Mouse (Mus musculus): Measurements from ENCODE around the gene Slc25a42. TPM values are rescaled to one million over a fixed set of nuclear protein-coding genes. Genes with fewer than 3 reads are reported as not detected.

Gene Slc25a42
- polyA plus RNA-seq, 1 experiment from 2014 or later, result 7.2 TPM

GRCm38 (mm10) chr8:70147678-70148607 is 64.2 kb downstream of the Slc25a42 start:
- Histone ChIP-seq H3K4me2 (ENCODE audit: low read length) (no peak overlapping the region), H3K27me3 (replicated peaks; ENCODE audit: control insufficient read depth, insufficient read depth, low read length) (no peaks in the 10 kb centered on the region), H3K36me3 (ENCODE audit: control insufficient read depth, insufficient read depth) (peaks cover 16% of the 10 kb centered on the region), H3K27ac (ENCODE audit: low read length) (no peak overlapping the region), H3K4me3 (replicated peaks; ENCODE audit: low read length) (no peak overlapping the region), H3K4me1 (replicated peaks; ENCODE audit: control insufficient read depth, insufficient read depth, low read length) (peaks cover 4% of the 10 kb centered on the region), H3K9ac (replicated peaks; ENCODE audit: low read depth, low read length) (no peak overlapping the region), H3K9me3 (ENCODE audit: control insufficient read depth, low read length) (no peaks in the 10 kb centered on the region)
- WGBS, result 87% methylated on average over 7 of the region's 7 CpGs
- ATAC-seq, result no peak

DNA sequence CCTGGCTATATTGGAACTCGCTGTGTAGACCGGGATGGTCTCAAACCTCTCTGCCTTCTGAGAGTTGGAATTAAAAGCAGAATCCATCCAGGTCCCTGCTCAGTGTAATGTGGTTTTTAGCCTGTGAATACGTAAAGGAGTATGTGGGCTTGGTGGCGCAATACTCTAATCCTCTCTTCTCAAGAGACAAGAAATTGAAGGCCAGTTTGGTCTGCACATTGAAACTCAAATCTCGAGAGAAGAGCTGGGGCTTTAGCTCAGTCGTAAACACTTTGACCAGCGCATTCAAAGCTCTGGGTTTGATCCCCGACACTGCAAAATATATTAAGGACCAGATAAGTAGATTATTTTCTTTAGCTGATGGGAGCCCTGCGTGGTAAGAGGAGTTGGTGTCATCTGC is 72.1 kb downstream of the Slc25a42 start:
- Histone ChIP-seq H3K4me1 (replicated peaks; ENCODE audit: control insufficient read depth, insufficient read depth, low read length) (peaks cover 21% of the 10 kb centered on the region), H3K9me3 (ENCODE audit: control insufficient read depth, low read length) (no peaks in the 10 kb centered on the region), H3K4me2 (ENCODE audit: low read length) (peak overlapping the region; percentile 95), H3K36me3 (ENCODE audit: control insufficient read depth, insufficient read depth) (peaks cover 15% of the 10 kb centered on the region), H3K27ac (ENCODE audit: low read length) (peak overlapping the region; percentile 92), H3K9ac (replicated peaks; ENCODE audit: low read depth, low read length) (peak overlapping the region; percentile 93), H3K4me3 (replicated peaks; ENCODE audit: low read length) (peak overlapping the region; percentile 95), H3K27me3 (replicated peaks; ENCODE audit: control insufficient read depth, insufficient read depth, low read length) (no peaks in the 10 kb centered on the region)
- WGBS, result 12% methylated on average over 9 of the region's 9 CpGs
- no peak for ATAC-seq

- ATAC-seq, result peak; percentile 97
- H3K9ac ChIP-seq (replicated peaks; ENCODE audit: low read depth, low read length), result peak within 1 kb of the TSS; percentile 93
- peak within 1 kb of the TSS; percentile 92 for H3K27ac ChIP-seq (ENCODE audit: low read length)
- peak within 1 kb of the TSS; percentile 95 for H3K4me2 ChIP-seq (ENCODE audit: low read length)
- H3K4me3 ChIP-seq (replicated peaks; ENCODE audit: low read length), result peak within 1 kb of the TSS; percentile 95
- no peaks in the 10 kb centered on the region for H3K9me3 ChIP-seq (ENCODE audit: control insufficient read depth, low read length)
- H3K27me3 ChIP-seq (replicated peaks; ENCODE audit: control insufficient read depth, insufficient read depth, low read length), result no peaks in the 10 kb centered on the region
- peaks cover 21% of the 10 kb centered on the region for H3K4me1 ChIP-seq (replicated peaks; ENCODE audit: control insufficient read depth, insufficient read depth, low read length)
- peaks cover 16% of the 10 kb centered on the region for H3K36me3 ChIP-seq (ENCODE audit: control insufficient read depth, insufficient read depth)
- under 1% methylated on average over 46 of the region's 46 CpGs for WGBS
Measured at GRCm38 (mm10) chr8:70139026-70139857, 72.9 kb downstream of the Slc25a42 start, which contains the start of the genes Rfxank, Borcs8 and Mef2b. Gene Rfxank, minus strand, starts transcription at chr8:70139154. Gene Borcs8, plus strand, starts transcription at chr8:70139499. Gene Mef2b, plus strand, starts transcription at chr8:70139711.

DNA sequence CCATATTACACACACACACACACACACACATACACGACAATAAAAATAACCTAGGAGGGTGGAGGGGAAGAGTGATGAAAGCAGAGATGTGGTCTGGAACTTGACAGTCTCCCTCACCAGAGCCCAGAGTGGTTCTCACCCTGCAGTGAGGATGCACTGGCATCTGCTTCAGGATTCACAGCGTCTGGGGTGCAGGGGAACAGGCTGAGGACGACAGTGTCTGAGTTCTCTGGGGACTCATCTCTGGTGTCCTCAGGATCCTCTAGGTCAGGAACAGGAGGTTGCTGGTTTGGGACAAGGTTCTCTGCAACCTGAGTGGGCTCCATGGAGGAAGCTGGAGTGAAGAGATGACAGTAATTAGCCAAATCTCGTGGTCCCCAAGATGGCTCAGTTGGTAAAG is 74.2 kb downstream of the Slc25a42 start:
- Histone ChIP-seq H3K4me1 (replicated peaks; ENCODE audit: control insufficient read depth, insufficient read depth, low read length) (peaks cover 21% of the 10 kb centered on the region), H3K27me3 (replicated peaks; ENCODE audit: control insufficient read depth, insufficient read depth, low read length) (no peaks in the 10 kb centered on the region), H3K27ac (ENCODE audit: low read length) (no peak overlapping the region), H3K9ac (replicated peaks; ENCODE audit: low read depth, low read length) (no peak overlapping the region; the same call in 1 of the 2 replicates), H3K9me3 (ENCODE audit: control insufficient read depth, low read length) (no peaks in the 10 kb centered on the region), H3K4me3 (replicated peaks; ENCODE audit: low read length) (no peak overlapping the region), H3K4me2 (ENCODE audit: low read length) (peak overlapping the region; percentile 65; the same call in 1 of the 2 replicates), H3K36me3 (ENCODE audit: control insufficient read depth, insufficient read depth) (peaks cover 16% of the 10 kb centered on the region)
- ATAC-seq, result no peak
- 80% methylated on average over 4 of the region's 4 CpGs for WGBS

DNA sequence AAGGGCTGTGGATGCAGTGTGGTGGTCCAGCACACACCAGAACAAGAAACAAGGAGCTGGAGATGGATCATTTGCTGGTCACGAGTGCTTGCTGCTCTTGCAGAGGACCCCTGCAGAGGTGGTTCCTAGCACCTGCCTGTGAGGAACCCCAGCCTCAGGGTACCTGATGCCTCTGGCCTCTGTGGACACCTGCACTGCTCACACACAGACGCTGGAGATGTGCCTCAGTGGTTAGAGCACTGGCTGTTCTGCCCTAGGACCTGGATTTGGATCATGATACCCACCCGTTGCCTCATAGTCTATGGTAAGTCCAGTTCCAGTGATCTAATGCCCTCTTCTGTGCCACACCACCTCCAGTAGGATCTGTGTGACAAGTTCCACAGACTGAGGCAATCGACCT is 75.5 kb downstream of the Slc25a42 start:
- H3K9ac ChIP-seq (replicated peaks; ENCODE audit: low read depth, low read length), result no peak overlapping the region
- peaks cover 28% of the 10 kb centered on the region for H3K4me1 ChIP-seq (replicated peaks; ENCODE audit: control insufficient read depth, insufficient read depth, low read length)
- no peak for ATAC-seq
- no peak overlapping the region for H3K4me3 ChIP-seq (replicated peaks; ENCODE audit: low read length)
- no peaks in the 10 kb centered on the region for H3K27me3 ChIP-seq (replicated peaks; ENCODE audit: control insufficient read depth, insufficient read depth, low read length)
- H3K36me3 ChIP-seq (ENCODE audit: control insufficient read depth, insufficient read depth), result peaks cover 15% of the 10 kb centered on the region
- no peaks in the 10 kb centered on the region for H3K9me3 ChIP-seq (ENCODE audit: control insufficient read depth, low read length)
- WGBS, result 89% methylated on average over 4 of the region's 4 CpGs
- H3K27ac ChIP-seq (ENCODE audit: low read length), result no peak overlapping the region
- no peak overlapping the region for H3K4me2 ChIP-seq (ENCODE audit: low read length)

GRCm38 (mm10) chr8:70134931-70135330 is 77.2 kb downstream of the Slc25a42 start:
- ATAC-seq, result no peak
- Histone ChIP-seq H3K4me1 (replicated peaks; ENCODE audit: control insufficient read depth, insufficient read depth, low read length) (peaks cover 25% of the 10 kb centered on the region), H3K36me3 (ENCODE audit: control insufficient read depth, insufficient read depth) (peaks cover 15% of the 10 kb centered on the region), H3K4me2 (ENCODE audit: low read length) (no peak overlapping the region), H3K27me3 (replicated peaks; ENCODE audit: control insufficient read depth, insufficient read depth, low read length) (no peaks in the 10 kb centered on the region), H3K9me3 (ENCODE audit: control insufficient read depth, low read length) (no peaks in the 10 kb centered on the region), H3K4me3 (replicated peaks; ENCODE audit: low read length) (no peak overlapping the region), H3K27ac (ENCODE audit: low read length) (no peak overlapping the region), H3K9ac (replicated peaks; ENCODE audit: low read depth, low read length) (no peak overlapping the region)
- whole genome bisulfite sequencing, result 93% methylated on average over 9 of the region's 9 CpGs

Other genes starting within 250 kb of the Slc25a42 start
- gene Gatad2a, start 215.9 kb downstream of the Slc25a42 start, polyA plus RNA-seq (2015; fragmentation: Nextera tagmentation; extraction: Ambion mirVana), result 22.6 and 23.5 TPM in 2 replicates
- gene Mau2, start 169.6 kb downstream of the Slc25a42 start, polyA plus RNA-seq (2015; fragmentation: Nextera tagmentation; extraction: Ambion mirVana), result 85.6 and 93.5 TPM in 2 replicates
- gene Sugp1, start 169.5 kb downstream of the Slc25a42 start, polyA plus RNA-seq (2015; fragmentation: Nextera tagmentation; extraction: Ambion mirVana), result 59.2 and 67.5 TPM in 2 replicates
- gene Tm6sf2, start 139.4 kb downstream of the Slc25a42 start, polyA plus RNA-seq (2015; fragmentation: Nextera tagmentation; extraction: Ambion mirVana), result 1.0 and 1.2 TPM in 2 replicates
- gene Hapln4, start 128.8 kb downstream of the Slc25a42 start, polyA plus RNA-seq (2015; fragmentation: Nextera tagmentation; extraction: Ambion mirVana), result 0.25 and 0.63 TPM in 2 replicates
- 145 and 166 TPM in 2 replicates for gene Ncan, start 91.4 kb downstream of the Slc25a42 start, polyA plus RNA-seq (2015; fragmentation: Nextera tagmentation; extraction: Ambion mirVana)
- gene Nr2c2ap, start 81.0 kb downstream of the Slc25a42 start, polyA plus RNA-seq (2015; fragmentation: Nextera tagmentation; extraction: Ambion mirVana), result 44.0 and 44.8 TPM in 2 replicates
- 10.5 and 14.4 TPM in 2 replicates for gene Rfxank, start 73.2 kb downstream of the Slc25a42 start, polyA plus RNA-seq (2015; fragmentation: Nextera tagmentation; extraction: Ambion mirVana)
- 48.1 and 60.0 TPM in 2 replicates for gene Borcs8, start 72.8 kb downstream of the Slc25a42 start, polyA plus RNA-seq (2015; fragmentation: Nextera tagmentation; extraction: Ambion mirVana)
- 0.34 and 0.81 TPM in 2 replicates for gene Mef2b, start 72.6 kb downstream of the Slc25a42 start, polyA plus RNA-seq (2015; fragmentation: Nextera tagmentation; extraction: Ambion mirVana)
- gene Tmem161a, start 39.9 kb downstream of the Slc25a42 start, polyA plus RNA-seq (2015; fragmentation: Nextera tagmentation; extraction: Ambion mirVana), result 58.4 and 67.7 TPM in 2 replicates
- gene Sugp2, start 21.9 kb upstream of the Slc25a42 start, polyA plus RNA-seq (2015; fragmentation: Nextera tagmentation; extraction: Ambion mirVana), result 87.6 and 104 TPM in 2 replicates
- 101 and 109 TPM in 2 replicates for gene Armc6, start 22.2 kb upstream of the Slc25a42 start, polyA plus RNA-seq (2015; fragmentation: Nextera tagmentation; extraction: Ambion mirVana)
- 47.2 and 49.4 TPM in 2 replicates for gene Homer3, start 70.5 kb upstream of the Slc25a42 start, polyA plus RNA-seq (2015; fragmentation: Nextera tagmentation; extraction: Ambion mirVana)
- gene Ddx49, start 90.2 kb upstream of the Slc25a42 start, polyA plus RNA-seq (2015; fragmentation: Nextera tagmentation; extraction: Ambion mirVana), result 53.7 and 57.5 TPM in 2 replicates
- 270 and 273 TPM in 2 replicates for gene Cope, start 90.2 kb upstream of the Slc25a42 start, polyA plus RNA-seq (2015; fragmentation: Nextera tagmentation; extraction: Ambion mirVana)
- gene Cers1, start 103.5 kb upstream of the Slc25a42 start, polyA plus RNA-seq (2015; fragmentation: Nextera tagmentation; extraction: Ambion mirVana), result 32.7 and 35.8 TPM in 2 replicates
- 3.9 and 5.8 TPM in 2 replicates for gene Gdf1, start 117.5 kb upstream of the Slc25a42 start, polyA plus RNA-seq (2015; fragmentation: Nextera tagmentation; extraction: Ambion mirVana)
- 11.8 and 13.6 TPM in 2 replicates for gene Upf1, start 141.0 kb upstream of the Slc25a42 start, polyA plus RNA-seq (2015; fragmentation: Nextera tagmentation; extraction: Ambion mirVana)
- gene Comp, start 161.3 kb upstream of the Slc25a42 start, polyA plus RNA-seq (2015; fragmentation: Nextera tagmentation; extraction: Ambion mirVana), result 0.51 and 0.75 TPM in 2 replicates
- 41.1 and 51.0 TPM in 2 replicates for gene Crtc1, start 227.3 kb upstream of the Slc25a42 start, polyA plus RNA-seq (2015; fragmentation: Nextera tagmentation; extraction: Ambion mirVana)

Data from forebrain, embryonic 16.5 days (tissue).